Mouse (Mus musculus): Measurements from ENCODE around the gene Rnf166. TPM values are rescaled to one million over a fixed set of nuclear protein-coding genes. Genes with fewer than 3 reads are reported as not detected.
A peak's percentile ranks its signal among the peaks of the same experiment; 100 is the strongest.

Rnf166 gene
- polyA plus RNA-seq, 1 experiment = 79.6 TPM

- H3K36me3 ChIP-seq (ENCODE audit: control insufficient read depth, insufficient read depth, low read length) = no peaks in the 10 kb centered on the region
- TF ChIP-seq CTCF (IDR thresholded peaks at IDR 0.05; ENCODE audit: extremely low read depth, insufficient read depth, insufficient read length, insufficient replicate concordance) (no peak), POLR2A (IDR thresholded peaks at IDR 0.05; ENCODE audit: low read depth, low read length) (no peak)
- no peak overlapping the region for H3K27ac ChIP-seq (ENCODE audit: insufficient read depth, low read length)
- H3K27me3 ChIP-seq (ENCODE audit: control insufficient read depth, insufficient read depth, low read length) = no peaks in the 10 kb centered on the region
- no peak for DNase-seq (ENCODE audit: low read depth in 1 of 2, low spot score in 2 of 2)
- 91% methylated on average over 10 of the region's 10 CpGs for WGBS
- H3K4me1 ChIP-seq (ENCODE audit: control insufficient read depth, insufficient read depth, insufficient read length) = no peaks in the 10 kb centered on the region
- no peak overlapping the region for H3K4me3 ChIP-seq (ENCODE audit: extremely low read depth, insufficient read depth, insufficient read length)
These were observed 23.7 kb downstream of the Rnf166 start for GRCm38 (mm10) chr8:122452154-122452553.

GRCm38 (mm10) chr8:122451161-122451703 is 24.6 kb downstream of the Rnf166 start:
- Histone ChIP-seq H3K4me1 (ENCODE audit: control insufficient read depth, insufficient read depth, insufficient read length) (no peaks in the 10 kb centered on the region), H3K27ac (ENCODE audit: insufficient read depth, low read length) (no peak overlapping the region), H3K27me3 (ENCODE audit: control insufficient read depth, insufficient read depth, low read length) (no peaks in the 10 kb centered on the region), H3K36me3 (ENCODE audit: control insufficient read depth, insufficient read depth, low read length) (no peaks in the 10 kb centered on the region), H3K4me3 (ENCODE audit: extremely low read depth, insufficient read depth, insufficient read length) (no peak overlapping the region)
- no peak for TF ChIP-seq POLR2A (IDR thresholded peaks at IDR 0.05; ENCODE audit: low read depth, low read length)
- no peak for DNase-seq (ENCODE audit: low read depth in 1 of 2, low spot score in 2 of 2)
- 76% methylated on average over 7 of the region's 7 CpGs for WGBS

- TF ChIP-seq CTCF (IDR thresholded peaks at IDR 0.05; ENCODE audit: extremely low read depth, insufficient read depth, insufficient read length, insufficient replicate concordance) (no peak), POLR2A (IDR thresholded peaks at IDR 0.05; ENCODE audit: low read depth, low read length) (no peak)
- WGBS = 16% methylated on average over 3 of the region's 3 CpGs
- DNase-seq (ENCODE audit: low read depth in 1 of 2, low spot score in 2 of 2) = no peak
- Histone ChIP-seq H3K27ac (ENCODE audit: insufficient read depth, low read length) (no peak overlapping the region), H3K4me1 (ENCODE audit: control insufficient read depth, insufficient read depth, insufficient read length) (peaks cover 7% of the 10 kb centered on the region; the same call in 1 of the 2 replicates), H3K27me3 (ENCODE audit: control insufficient read depth, insufficient read depth, low read length) (no peaks in the 10 kb centered on the region), H3K36me3 (ENCODE audit: control insufficient read depth, insufficient read depth, low read length) (no peaks in the 10 kb centered on the region), H3K4me3 (ENCODE audit: extremely low read depth, insufficient read depth, insufficient read length) (no peak overlapping the region)
These were observed 30.7 kb downstream of the Rnf166 start for GRCm38 (mm10) chr8:122445203-122445602.

GRCm38 (mm10) chr8:122444058-122444748 is 31.7 kb downstream of the Rnf166 start:
- no peak for TF ChIP-seq CTCF (IDR thresholded peaks at IDR 0.05; ENCODE audit: extremely low read depth, insufficient read depth, insufficient read length, insufficient replicate concordance)
- no peak for TF ChIP-seq POLR2A (IDR thresholded peaks at IDR 0.05; ENCODE audit: low read depth, low read length)
- Histone ChIP-seq H3K27me3 (ENCODE audit: control insufficient read depth, insufficient read depth, low read length) (no peaks in the 10 kb centered on the region), H3K4me3 (ENCODE audit: extremely low read depth, insufficient read depth, insufficient read length) (peak overlapping the region; percentile 70), H3K4me1 (ENCODE audit: control insufficient read depth, insufficient read depth, insufficient read length) (peaks cover 7% of the 10 kb centered on the region; the same call in 1 of the 2 replicates), H3K27ac (ENCODE audit: insufficient read depth, low read length) (peak overlapping the region; percentile 74), H3K36me3 (ENCODE audit: control insufficient read depth, insufficient read depth, low read length) (no peaks in the 10 kb centered on the region; the same call in 1 of the 2 replicates)
- peak in 1 of 2 experiments; percentile 37 for DNase-seq (ENCODE audit: low read depth in 1 of 2, low spot score in 2 of 2)
- 3% methylated on average over 19 of the region's 19 CpGs for WGBS

- Histone ChIP-seq H3K27ac (ENCODE audit: insufficient read depth, low read length) (peak within 1 kb of the TSS; percentile 74), H3K27me3 (ENCODE audit: control insufficient read depth, insufficient read depth, low read length) (no peaks in the 10 kb centered on the region), H3K36me3 (ENCODE audit: control insufficient read depth, insufficient read depth, low read length) (no peaks in the 10 kb centered on the region; the same call in 1 of the 2 replicates), H3K4me1 (ENCODE audit: control insufficient read depth, insufficient read depth, insufficient read length) (peaks cover 7% of the 10 kb centered on the region; the same call in 1 of the 2 replicates), H3K4me3 (ENCODE audit: extremely low read depth, insufficient read depth, insufficient read length) (peak within 1 kb of the TSS; percentile 76)
- peak; percentile 88; the same call in 1 of the 2 replicates for TF ChIP-seq POLR2A (IDR thresholded peaks at IDR 0.05; ENCODE audit: low read depth, low read length)
- peak; percentile 38; the same call in 1 of the 2 replicates for TF ChIP-seq CTCF (IDR thresholded peaks at IDR 0.05; ENCODE audit: extremely low read depth, insufficient read depth, insufficient read length, insufficient replicate concordance)
- under 1% methylated on average over 47 of the region's 47 CpGs for WGBS
- peak; percentile 97 to 98 for DNase-seq (ENCODE audit: low read depth in 1 of 2, low spot score in 2 of 2)
These were observed 32.4 kb downstream of the Rnf166 start, which contains the start of gene Mvd for GRCm38 (mm10) chr8:122443262-122444006. Mvd (minus strand) TSS chr8:122443422.

GRCm38 (mm10) chr8:122442781-122443180 is 33.1 kb downstream of the Rnf166 start:
- DNase-seq (ENCODE audit: low read depth in 1 of 2, low spot score in 2 of 2) = no peak
- peaks cover 13% of the 10 kb centered on the region for H3K4me1 ChIP-seq (ENCODE audit: control insufficient read depth, insufficient read depth, insufficient read length)
- 2% methylated on average over 12 of the region's 12 CpGs for WGBS
- peak overlapping the region; percentile 76 for H3K4me3 ChIP-seq (ENCODE audit: extremely low read depth, insufficient read depth, insufficient read length)
- no peak for TF ChIP-seq CTCF (IDR thresholded peaks at IDR 0.05; ENCODE audit: extremely low read depth, insufficient read depth, insufficient read length, insufficient replicate concordance)
- no peak for TF ChIP-seq POLR2A (IDR thresholded peaks at IDR 0.05; ENCODE audit: low read depth, low read length)
- no peaks in the 10 kb centered on the region for H3K27me3 ChIP-seq (ENCODE audit: control insufficient read depth, insufficient read depth, low read length)
- no peaks in the 10 kb centered on the region; the same call in 1 of the 2 replicates for H3K36me3 ChIP-seq (ENCODE audit: control insufficient read depth, insufficient read depth, low read length)
- H3K27ac ChIP-seq (ENCODE audit: insufficient read depth, low read length) = no peak overlapping the region

All from spleen, adult 2 months (tissue).